Comparison of ENCODE assay signal across 24 mouse cellular contexts in genomic region chr2:123394296-123394695, GRCm38 (mm10).
"Had no signal": no experiment of that assay in that cellular context is flagged by ENCODE, and none has a peak within 500 bp of the region (broad histone marks: within the 10 kb centered on the region; RNA-seq: fewer than 3 reads in every experiment).

No protein-coding gene starts in this region.

- H3K9me3 ChIP-seq: limb, embryonic 10.5 days; limb, embryonic 13.5 days; liver, embryonic 13.5 days; midbrain, embryonic 10.5 days; midbrain, embryonic 13.5 days; neural tube, embryonic 13.5 days; stomach, embryonic 15.5 days had no signal

- H3K27ac ChIP-seq: kidney, postnatal 0 days; layer of hippocampus, adult 2 months; left cerebral cortex, adult 2 months; limb, embryonic 10.5 days; limb, embryonic 13.5 days; liver, embryonic 13.5 days; midbrain, embryonic 10.5 days; midbrain, embryonic 13.5 days; neural tube, embryonic 13.5 days; stomach, embryonic 15.5 days had no signal

- H3K4me1 ChIP-seq: limb, embryonic 10.5 days; limb, embryonic 13.5 days; liver, embryonic 13.5 days; megakaryocyte, embryonic 14.5 days; midbrain, embryonic 10.5 days; midbrain, embryonic 13.5 days; neural tube, embryonic 13.5 days; stomach, embryonic 15.5 days had no signal

- H3K4me2 ChIP-seq: limb, embryonic 13.5 days; liver, embryonic 13.5 days; lung, embryonic 14.5 days; midbrain, embryonic 13.5 days; neural tube, embryonic 13.5 days; stomach, embryonic 15.5 days had no signal

- H3K36me3 ChIP-seq: limb, embryonic 10.5 days; limb, embryonic 13.5 days; liver, embryonic 13.5 days; midbrain, embryonic 10.5 days; midbrain, embryonic 13.5 days; neural tube, embryonic 13.5 days; stomach, embryonic 15.5 days had no signal

- H3K27me3 ChIP-seq: limb, embryonic 13.5 days; liver, embryonic 13.5 days; megakaryocyte, embryonic 14.5 days; midbrain, embryonic 13.5 days; neural tube, embryonic 13.5 days; stomach, embryonic 15.5 days had no signal

- H3K4me3 ChIP-seq: layer of hippocampus, adult 2 months; left cerebral cortex, adult 2 months; limb, embryonic 10.5 days; limb, embryonic 13.5 days; liver, embryonic 13.5 days; megakaryocyte, embryonic 14.5 days; midbrain, embryonic 10.5 days; midbrain, embryonic 13.5 days; myocyte; neural tube, embryonic 13.5 days; stomach, embryonic 15.5 days had no signal

- ATAC-seq: midbrain, embryonic 13.5 days; midbrain, embryonic 16.5 days had no signal

- DNase-seq: kidney, adult 2 months; kidney, postnatal 25 days; layer of hippocampus, postnatal 36 days; liver; liver, embryonic 13.5 days; lung, embryonic 14.5 days; lung, postnatal 10 days; lung, postnatal 36 days; retina, postnatal 1 day; right cerebral cortex, postnatal 25 days; spleen, adult 18-20 months; thymus, postnatal 25 days had no signal

- H3K9ac ChIP-seq: limb, embryonic 13.5 days; liver, embryonic 13.5 days; lung, embryonic 14.5 days; midbrain, embryonic 13.5 days; neural tube, embryonic 13.5 days; stomach, embryonic 15.5 days had no signal
